Mouse (Mus musculus) CD4-positive, CD25-positive, alpha-beta regulatory T cell, adult 4 months (primary cell): ENCODE results near the gene Slc12a5. TPM values are rescaled to one million over a fixed set of nuclear protein-coding genes. Genes with fewer than 3 reads are reported as not detected.

ENCODE experiments used
- ATAC-seq: one replicate; pipeline ENCODE4 v1.8.0; 2017
- polyA plus RNA-seq, 2 experiments: library from polyadenylated mRNA; unstranded; fragments of 100-300 nt; shearing (Covaris generic); gene quantifications; one replicate each; pipeline ENCODE4 v1.2.1; 2017

Gene Slc12a5
- polyA plus RNA-seq, 2 experiments from 2014 or later = 0.31 TPM; not detected in 1

GRCm38 (mm10) chr2:165034131-165035057, 73.8 kb downstream of the Slc12a5 start, which contains the start of gene Ncoa5:
Ncoa5 (minus strand) TSS chr2:165034867.
- ATAC-seq = peak; percentile 97

- no peak for ATAC-seq
These were observed 74.4 kb downstream of the Slc12a5 start for GRCm38 (mm10) chr2:165035058-165035431.

DNA sequence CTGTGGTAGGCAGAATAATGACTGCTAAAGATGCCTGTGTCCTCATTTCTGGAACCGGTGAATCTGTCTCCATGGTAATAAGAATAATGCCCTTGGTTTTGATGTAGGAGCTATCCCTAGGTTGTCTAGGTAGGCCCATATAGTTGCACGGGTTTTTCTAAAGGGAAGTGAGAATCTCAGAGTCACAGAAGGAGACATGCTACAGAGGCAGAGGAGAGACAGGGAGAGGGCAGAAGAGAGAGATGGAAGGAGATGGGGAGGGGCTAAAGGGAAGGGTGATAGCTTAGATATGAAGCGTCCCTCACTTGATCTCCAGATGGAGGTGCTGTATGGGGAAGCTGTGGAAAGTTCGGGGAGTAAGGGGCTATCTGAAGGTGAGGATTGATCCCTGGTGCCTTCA, 76.8 kb downstream of the Slc12a5 start:
- no peak for ATAC-seq

DNA sequence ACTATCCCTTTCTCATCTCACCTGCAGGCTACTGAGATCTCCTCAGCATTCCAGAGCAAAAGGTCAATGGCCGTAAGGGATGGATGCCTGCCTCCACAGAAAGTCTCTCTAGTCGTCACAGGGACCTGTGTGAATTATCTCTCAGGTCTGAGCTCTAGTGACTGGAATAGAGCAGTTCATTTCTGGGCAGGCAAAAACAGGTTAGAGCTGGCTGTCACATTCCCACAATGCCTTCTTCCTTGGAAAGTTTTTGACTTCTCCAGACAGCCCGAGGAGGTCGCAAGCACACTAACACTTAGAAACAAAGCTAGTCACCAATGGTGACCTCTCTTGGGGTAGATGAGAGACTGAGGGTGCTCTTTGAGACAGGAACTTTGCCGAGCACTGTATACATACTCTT, 81.5 kb downstream of the Slc12a5 start:
- no peak for ATAC-seq

DNA sequence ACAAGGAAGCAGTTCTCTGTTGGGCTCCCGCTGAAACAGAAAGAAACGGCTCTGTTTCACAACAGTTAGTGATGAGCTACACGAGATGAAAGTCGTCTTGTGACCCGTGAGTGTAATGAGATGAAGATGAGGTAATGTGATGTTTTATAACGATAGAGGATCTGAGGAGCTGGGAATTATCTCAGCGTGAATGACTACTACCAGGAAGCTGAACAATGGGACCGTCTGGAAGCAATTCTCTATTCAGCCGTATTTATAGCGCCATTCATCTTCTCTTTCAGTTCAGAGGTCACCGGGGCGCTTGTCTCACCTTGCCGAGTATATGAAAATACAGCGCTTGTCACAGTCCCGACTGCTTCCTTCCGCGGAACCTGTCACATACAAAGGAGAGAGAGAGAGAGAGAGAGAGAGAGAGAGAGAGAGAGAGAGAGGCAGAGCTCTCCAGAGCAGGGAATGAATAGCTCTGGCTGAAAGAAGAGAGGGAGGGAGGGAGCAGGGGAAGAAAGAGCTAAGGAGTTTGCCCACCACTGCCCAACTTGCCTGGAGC, 82.6 kb downstream of the Slc12a5 start:
- peak; percentile 23 for ATAC-seq

DNA sequence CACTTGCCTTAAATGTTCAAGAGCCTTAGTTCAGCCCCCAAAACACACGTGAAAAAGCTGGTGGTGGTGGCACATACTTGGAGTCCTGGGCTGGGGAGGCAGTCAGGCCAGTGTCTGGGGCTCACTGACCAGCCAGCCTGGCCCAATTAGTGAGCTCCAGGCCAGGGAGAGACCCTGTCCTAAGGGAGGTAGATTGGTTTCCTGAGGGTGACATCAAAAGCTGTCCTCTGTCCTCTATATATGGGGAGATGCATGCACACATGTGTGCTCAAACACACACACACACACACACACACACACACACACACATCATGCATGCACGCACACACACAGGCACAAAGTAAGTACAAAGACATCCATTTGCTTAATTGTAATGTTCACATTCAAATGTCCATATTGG, 83.1 kb downstream of the Slc12a5 start:
- ATAC-seq = no peak

DNA sequence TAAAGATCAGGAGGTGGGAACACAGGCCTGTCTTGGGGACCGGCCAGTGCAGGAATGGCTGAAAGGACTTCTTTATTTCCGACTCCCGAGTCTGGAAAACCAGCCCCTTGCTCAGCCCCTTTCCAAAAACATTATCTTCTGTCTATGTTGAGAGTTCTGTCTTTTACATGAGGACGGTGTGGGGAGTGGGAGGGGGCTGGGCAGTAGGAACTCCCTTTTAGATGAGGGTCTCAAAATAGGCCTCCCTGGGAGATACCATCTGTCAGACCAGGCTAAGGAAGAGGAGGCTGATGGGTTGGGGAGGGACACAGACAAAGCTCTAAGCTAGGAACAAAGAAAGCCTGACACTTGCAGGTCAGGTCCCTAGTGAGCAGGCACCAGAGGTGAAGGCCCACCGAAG, 88.4 kb downstream of the Slc12a5 start:
- ATAC-seq = no peak

Other genes with a start within 250 kb of the Slc12a5 start
- gene Spint5, start 245.5 kb upstream of the Slc12a5 start, polyA plus RNA-seq = not detected
- gene Wfdc3, start 214.9 kb upstream of the Slc12a5 start, polyA plus RNA-seq = not detected
- gene Dnttip1, start 214.8 kb upstream of the Slc12a5 start, polyA plus RNA-seq = 1 to 10 TPM; 3.8 to 7.3 TPM
- gene Ube2c, start 190.9 kb upstream of the Slc12a5 start, polyA plus RNA-seq = 10 to 100 TPM in 1 of 2 experiments, 1 to 10 TPM in 1; 7.7 to 11.4 TPM
- gene Tnnc2, start 180.8 kb upstream of the Slc12a5 start, polyA plus RNA-seq = not detected
- gene Snx21, start 175.0 kb upstream of the Slc12a5 start, polyA plus RNA-seq = 1 to 10 TPM; 4.9 to 7.7 TPM
- 10 to 100 TPM; 32.5 to 42.2 TPM for gene Acot8, start 155.9 kb upstream of the Slc12a5 start, polyA plus RNA-seq
- 1 to 10 TPM; 7.0 to 8.1 TPM for gene Zswim3, start 155.7 kb upstream of the Slc12a5 start, polyA plus RNA-seq
- 10 to 100 TPM; 20.9 to 30.5 TPM for gene Zswim1, start 138.1 kb upstream of the Slc12a5 start, polyA plus RNA-seq
- not detected for gene Spata25, start 132.3 kb upstream of the Slc12a5 start, polyA plus RNA-seq
- gene Ctsa, start 127.9 kb upstream of the Slc12a5 start, polyA plus RNA-seq = 100 to 1,000 TPM; 211 to 247 TPM
- gene Neurl2, start 127.3 kb upstream of the Slc12a5 start, polyA plus RNA-seq = 1 to 10 TPM in 1 of 2 experiments, under 1 TPM in 1; 0.65 to 1.6 TPM
- gene Pltp, start 103.1 kb upstream of the Slc12a5 start, polyA plus RNA-seq = under 1 TPM; 0.34 to 0.98 TPM
- 100 to 1,000 TPM; 106 to 115 TPM for gene Pcif1, start 81.5 kb upstream of the Slc12a5 start, polyA plus RNA-seq
- 1 to 10 TPM; 5.6 to 8.2 TPM for gene Zfp335, start 49.0 kb upstream of the Slc12a5 start, polyA plus RNA-seq
- gene Mmp9, start 20.0 kb upstream of the Slc12a5 start, polyA plus RNA-seq = 1 to 10 TPM; 2.0 to 4.1 TPM
- 10 to 100 TPM; 28.6 to 49.0 TPM for gene Ncoa5, start 74.1 kb downstream of the Slc12a5 start, polyA plus RNA-seq
- gene Cd40, start 94.8 kb downstream of the Slc12a5 start, polyA plus RNA-seq = 1 to 10 TPM; 1.6 to 6.0 TPM
- not detected for gene 1700025C18Rik, start 129.9 kb downstream of the Slc12a5 start, polyA plus RNA-seq